Mouse (Mus musculus): ENCODE measurements around the gene Camk2b.

- TF ChIP-seq CTCF (IDR thresholded peaks at IDR 0.05; ENCODE audit: control insufficient read depth, insufficient read depth, insufficient replicate concordance, low read depth, low read length): no peak
- no peak for TF ChIP-seq POLR2A (IDR thresholded peaks at IDR 0.05; ENCODE audit: control insufficient read depth, low read depth, low read length)
These were observed 27.2 kb downstream of the Camk2b start for GRCm38 (mm10) chr11:6038929-6039328.
